Comparison of ENCODE assay signal across 8 mouse cellular contexts in the genomic region with DNA sequence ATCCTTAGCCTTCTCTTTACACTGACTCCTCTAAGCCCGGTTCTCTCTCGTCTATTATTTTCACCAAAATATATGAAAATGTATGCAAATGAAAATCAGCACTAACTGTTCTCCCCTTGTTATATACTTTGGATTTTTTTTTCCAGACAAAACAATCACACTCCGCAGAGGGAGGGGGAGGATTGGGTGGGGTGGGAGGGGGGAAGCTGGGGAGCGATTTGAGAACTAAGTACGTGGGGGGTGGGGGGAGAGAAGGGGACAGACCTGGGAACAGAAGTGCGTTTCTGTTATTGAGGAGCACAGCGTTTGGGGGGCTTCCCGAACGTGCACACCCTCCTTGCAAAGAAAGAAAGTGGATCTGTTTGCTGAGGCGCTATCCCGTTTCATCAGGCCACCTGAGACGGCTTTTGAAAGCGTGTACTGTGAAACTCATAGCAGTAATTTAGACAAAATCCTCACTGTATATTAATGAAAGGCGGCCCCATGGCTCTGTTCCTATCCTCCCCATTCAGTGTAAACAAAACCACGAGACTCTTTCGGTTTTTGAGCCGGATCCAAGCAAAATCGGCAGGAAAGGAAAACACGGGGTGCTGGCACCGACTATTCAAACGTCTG. TPM values are rescaled to one million over a fixed set of nuclear protein-coding genes. Genes with fewer than 3 reads are reported as not detected.
DNase-seq lines count a peak whose midpoint lies in the region; ATAC-seq and TF ChIP-seq lines count a peak whose summit lies in the region.
"Had no signal": no experiment of that assay in that cellular context is flagged by ENCODE, and none has a peak within 500 bp of the region (broad histone marks: within the 10 kb centered on the region; RNA-seq: fewer than 3 reads in every experiment).

No protein-coding gene starts in this region.

- no peaks in the 10 kb centered on the region for H3K27me3 ChIP-seq in hindbrain, postnatal 0 days (ENCODE audit: insufficient read depth, low read length)
- peaks cover 31% of the 10 kb centered on the region for H3K27me3 ChIP-seq in myocyte (ENCODE audit: control insufficient read depth, insufficient read depth, insufficient read length)

- peak overlapping the region; percentile 94 for H3K4me2 ChIP-seq in hindbrain, postnatal 0 days (ENCODE audit: low read depth, low read length)
- H3K4me2 ChIP-seq in myocyte (ENCODE audit: low read depth), result peak overlapping the region; percentile 15

- H3K79me2 ChIP-seq in myocyte (ENCODE audit: control insufficient read depth, insufficient read depth), result no peaks in the 10 kb centered on the region

- H3K36me3 ChIP-seq in hindbrain, postnatal 0 days (ENCODE audit: insufficient read depth, low read length), result no peaks in the 10 kb centered on the region
- H3K36me3 ChIP-seq in myocyte (ENCODE audit: control insufficient read depth, insufficient read depth), result no peaks in the 10 kb centered on the region

- intact Hi-C loops in left cerebral cortex, postnatal 25 days (cut with DNase I), result loop anchor here (2.0 to 10.0 kb wide), 5 partner anchors 794 to 1658 kb away; no protein-coding TSS in a partner anchor

- peak overlapping the region; percentile 67 for H3K9ac ChIP-seq in hindbrain, postnatal 0 days (replicated peaks; ENCODE audit: low read length)

- H3K9me3 ChIP-seq in hindbrain, postnatal 0 days (ENCODE audit: low read length), result no peaks in the 10 kb centered on the region

- DNase-seq in left cerebral cortex, postnatal 25 days (ENCODE audit: low spot score in 2 of 2), result peak; percentile 55 to 68
- DNase-seq in left cerebral cortex, adult 18-20 months (ENCODE audit: low spot score in 2 of 2), result no peak
- DNase-seq in hindbrain, postnatal 0 days (ENCODE audit: low spot score), result peak; percentile 63
- DNase-seq in adrenal gland, postnatal 25 days, result no peak
- DNase-seq in gastrocnemius, postnatal 25 days, result no peak

- H3K4me1 ChIP-seq in embryonic fibroblast, embryonic 13.5 days (ENCODE audit: control insufficient read depth, insufficient read depth, low read length), result no peaks in the 10 kb centered on the region
- 0 out of 2 replicates have a peak, but pooled peaks cover 6% of the 10 kb centered on the region for H3K4me1 ChIP-seq in hindbrain, postnatal 0 days (ENCODE audit: insufficient read depth, low read length)

- WGBS in hindbrain, postnatal 0 days, result 1% methylated on average over 21 of the region's 21 CpGs

- no peak for ATAC-seq in hindbrain, postnatal 0 days

- TF ChIP-seq POLR2A in embryonic fibroblast, embryonic 13.5 days (IDR thresholded peaks at IDR 0.05; ENCODE audit: low read depth, low read length), result no peak
- no peak for TF ChIP-seq POLR2A in myocyte (IDR thresholded peaks at IDR 0.05; ENCODE audit: insufficient read length, low read depth)

- H3K27ac ChIP-seq in embryonic fibroblast, embryonic 13.5 days (ENCODE audit: insufficient read depth, low read length), result no peak overlapping the region
- H3K27ac ChIP-seq in hindbrain, postnatal 0 days, result peak overlapping the region; percentile 92

- H3ac ChIP-seq in myocyte (ENCODE audit: control insufficient read depth, insufficient read length), result no peak overlapping the region

- peak overlapping the region; percentile 31; the same call in 1 of the 2 replicates for H3K4me3 ChIP-seq in embryonic fibroblast, embryonic 13.5 days (ENCODE audit: insufficient read depth, low read length)
- peak overlapping the region; percentile 76 for H3K4me3 ChIP-seq in hindbrain, postnatal 0 days (ENCODE audit: low read length)
- H3K4me3 ChIP-seq in myocyte, result no peak overlapping the region

- no peak for TF ChIP-seq CTCF in embryonic fibroblast, embryonic 13.5 days (IDR thresholded peaks at IDR 0.05; ENCODE audit: borderline replicate concordance, insufficient read depth, low read length)
- TF ChIP-seq CTCF in hindbrain, postnatal 0 days (IDR thresholded peaks at IDR 0.05; ENCODE audit: low read depth), result no peak

TF ChIP-seq in myocyte, 11 proteins besides CTCF, POLR2A, EP300 and RAD21:
- TF ChIP-seq MYOG (IDR thresholded peaks at IDR 0.05; ENCODE audit: control insufficient read depth in 1 of 3, insufficient read depth in 1 of 3, insufficient read length in 2 of 3, low read depth in 2 of 3) (no peak), E2F4 (IDR thresholded peaks at IDR 0.05; ENCODE audit: insufficient read depth) (no peak), USF1 (IDR thresholded peaks at IDR 0.05; ENCODE audit: low read depth) (no peak), SRF (IDR thresholded peaks at IDR 0.05; ENCODE audit: control insufficient read depth, insufficient read length, low read depth) (no peak), TCF3 (IDR thresholded peaks at IDR 0.05; ENCODE audit: insufficient read length, low read depth) (no peak), CEBPB (IDR thresholded peaks at IDR 0.05; ENCODE audit: insufficient read depth, poor library complexity, severe bottlenecking) (no peak), MYOD1 (IDR thresholded peaks at IDR 0.05; ENCODE audit: control insufficient read depth in 1 of 3, insufficient read length in 2 of 3, low read depth in 2 of 3) (no peak), MAX (IDR thresholded peaks at IDR 0.05; ENCODE audit: low read depth) (no peak), TCF12 (IDR thresholded peaks at IDR 0.05; ENCODE audit: insufficient read depth, poor library complexity, severe bottlenecking) (no peak), REST (IDR thresholded peaks at IDR 0.05; ENCODE audit: insufficient read depth, insufficient read length) (no peak), POLR2AphosphoS2 (IDR thresholded peaks at IDR 0.05; ENCODE audit: insufficient read length, low read depth) (no peak)

RNA-seq across cellular contexts. Expression of a gene that starts 2.4 kb away (rescaled TPM):
- 10 to 100 TPM; 57.6 to 59.5 TPM for total RNA-seq in left cerebral cortex, postnatal 25 days (2021)
- 10 to 100 TPM; 57.7 to 58.2 TPM for total RNA-seq in left cerebral cortex, adult 18-20 months (2021)
- 1.6 and 7.5 TPM in 2 replicates for polyA plus RNA-seq in embryonic fibroblast, embryonic 13.5 days (2011; ENCODE audit: insufficient read length, low read depth, missing spikeins)
- 30.7 and 37.3 TPM in 2 replicates for total RNA-seq in hindbrain, postnatal 0 days (2014; rRNA removed)
- polyA plus RNA-seq in hindbrain, postnatal 0 days (2015; fragmentation: Nextera tagmentation; extraction: Ambion mirVana), result 10.3 and 10.6 TPM in 2 replicates
- not detected for polyA plus RNA-seq in myocyte (2012; fragmentation: generic; extraction: Trizol)
- total RNA-seq in adrenal gland, postnatal 25 days (2021), result 0.09 TPM in 1 of 2 replicates, not detected in the other
- not detected for total RNA-seq in gastrocnemius, postnatal 25 days (2021)
- total RNA-seq: neutrophil, adult 5-6 weeks had no signal

Comparison
In these comparisons a context has a peak if more than half of its experiments do, and no peak if none do; other contexts are left out.
1. DNase-seq: peak in left cerebral cortex, postnatal 25 days (2 of 2) and hindbrain, postnatal 0 days (single experiment); none in left cerebral cortex, adult 18-20 months (0 of 2), adrenal gland, postnatal 25 days (single experiment) and gastrocnemius, postnatal 25 days (single experiment).
2. RNA of a gene that starts 2.4 kb away (total RNA-seq): 57.6 to 59.5 TPM in left cerebral cortex, postnatal 25 days, 57.7 to 58.2 TPM in left cerebral cortex, adult 18-20 months and 30.7 to 37.3 TPM in hindbrain, postnatal 0 days; 0.09 TPM in adrenal gland, postnatal 25 days and not detected in gastrocnemius, postnatal 25 days; every median in the first group is over 10 times any median in the second.